Mouse (Mus musculus) G1E (cell line): ENCODE results near the gene Sv2b. TPM values are rescaled to one million over a fixed set of nuclear protein-coding genes. Genes with fewer than 3 reads are reported as not detected.

ENCODE experiments used
- ATAC-seq: 2 replicates; pipeline ENCODE4 v1.8.0; 2016; ENCODE audit warnings: mild to moderate bottlenecking; ENCODE audit not compliant: insufficient number of reproducible peaks, poor library complexity, low FRiP score, severe bottlenecking; ENCODE audit errors: extremely low read depth
- DNase-seq: peaks from one replicate; pipeline ENCODE4 v3.0.0; 2012; ENCODE audit warnings: low spot score
- H3K27me3 ChIP-seq: 2 replicates; pipeline ENCODE4 v1.6.1; 2012; ENCODE audit warnings: mild to moderate bottlenecking, low read length, inconsistent platforms; ENCODE audit not compliant: insufficient read depth
- H3K36me3 ChIP-seq: replicated peaks from 2 replicates; pipeline ENCODE3; 2012; ENCODE audit warnings: mild to moderate bottlenecking, inconsistent platforms
- H3K4me1 ChIP-seq: 2 replicates; pipeline ENCODE4 v1.6.1; 2012; ENCODE audit warnings: low read depth, low read length, inconsistent platforms, mixed read lengths; ENCODE audit not compliant: insufficient read depth
- H3K4me3 ChIP-seq: 2 replicates; pipeline ENCODE4 v1.5.1; 2012; ENCODE audit warnings: low read depth, mild to moderate bottlenecking, inconsistent platforms, low read length, moderate library complexity, mixed read lengths
- H3K9me3 ChIP-seq: replicated peaks from 2 replicates; pipeline ENCODE4 v1.6.1; 2012; ENCODE audit warnings: inconsistent platforms
- CTCF ChIP-seq: IDR thresholded peaks from 2 replicates; pipeline ENCODE4 v1.5.1; 2012; ENCODE audit warnings: low read depth, low read length, inconsistent platforms, mixed read lengths
- GATA1 ChIP-seq: IDR thresholded peaks from 2 replicates; pipeline ENCODE4 v1.6.1; 2012; ENCODE audit warnings: borderline replicate concordance, low read length, inconsistent platforms, mixed read lengths
- GATA2 ChIP-seq: IDR thresholded peaks from 2 replicates; pipeline ENCODE4 v1.6.1; 2012; ENCODE audit warnings: low read depth, low read length, inconsistent platforms, borderline replicate concordance
- POLR2AphosphoS5 ChIP-seq: IDR thresholded peaks from 2 replicates; pipeline ENCODE4 v1.6.1; 2012; ENCODE audit warnings: low read depth, low read length, inconsistent platforms; ENCODE audit not compliant: insufficient replicate concordance
- TAL1 ChIP-seq: conservative IDR thresholded peaks from 2 replicates; pipeline ENCODE4 v1.6.1; 2012; ENCODE audit warnings: low read depth, low read length, inconsistent platforms, mixed read lengths
- polyA plus RNA-seq: library from polyadenylated mRNA; stranded (reverse); fragments of >175 nt; gene quantifications from 2 replicates; pipeline ENCODE4 v1.2.3, GENCODE M21; 2012
- total RNA-seq, 2 experiments: library from RNA; stranded (forward) in 1 of 2; stranded (reverse) in 1 of 2; fragments of 200-1000 nt in 1 of 2; fragments of >200 nt in 1 of 2; fragmentation: Nextera tagmentation in 1 of 2; gene quantifications; 2 replicates each; pipeline ENCODE4 v1.2.3; 2014 to 2017

Gene Sv2b
- total and polyA plus RNA-seq, 3 experiments, result 0.16 TPM; not detected in 2

DNA sequence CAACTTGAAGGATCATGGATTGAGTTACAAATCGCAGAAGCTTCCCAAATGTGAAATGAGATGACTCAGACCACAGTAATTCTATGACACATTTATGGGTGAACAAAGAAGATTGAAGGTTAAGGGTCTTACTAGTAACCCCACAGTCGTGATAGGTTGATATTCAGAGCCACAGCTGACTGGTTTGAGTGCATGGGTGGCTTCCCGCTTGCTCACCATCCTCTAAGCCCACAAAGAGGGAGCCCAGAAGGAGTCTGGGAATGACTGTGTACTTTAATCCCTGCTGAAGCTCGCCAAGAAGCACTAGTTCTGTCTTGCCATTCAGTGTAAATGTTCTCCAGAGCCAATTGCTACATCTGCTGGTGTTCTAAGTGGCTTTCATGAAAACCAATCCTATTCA, 41.8 kb downstream of the Sv2b start:
- H3K27me3 ChIP-seq, result no peaks in the 10 kb centered on the region
- no peak overlapping the region for H3K4me3 ChIP-seq
- TF ChIP-seq GATA2, result no peak
- TF ChIP-seq GATA1, result no peak
- TF ChIP-seq POLR2AphosphoS5, result no peak
- TF ChIP-seq TAL1, result no peak
- TF ChIP-seq CTCF, result no peak
- H3K36me3 ChIP-seq, result no peaks in the 10 kb centered on the region
- no peak for ATAC-seq
- H3K9me3 ChIP-seq, result peaks cover 3% of the 10 kb centered on the region; the same call in 1 of the 2 replicates
- DNase-seq, result no peak
- H3K4me1 ChIP-seq, result no peaks in the 10 kb centered on the region

- H3K9me3 ChIP-seq, result peaks cover 3% of the 10 kb centered on the region; the same call in 1 of the 2 replicates
- DNase-seq (no peak), ATAC-seq (no peak)
- no peaks in the 10 kb centered on the region for H3K36me3 ChIP-seq
- no peak for TF ChIP-seq POLR2AphosphoS5
- TF ChIP-seq CTCF, result no peak
- no peak for TF ChIP-seq TAL1
- TF ChIP-seq GATA2, result no peak
- TF ChIP-seq GATA1, result no peak
- no peak overlapping the region for H3K4me3 ChIP-seq
- H3K4me1 ChIP-seq, result no peaks in the 10 kb centered on the region
- no peaks in the 10 kb centered on the region for H3K27me3 ChIP-seq
Measured at GRCm38 (mm10) chr7:75265241-75265640, 43.8 kb downstream of the Sv2b start.

DNA sequence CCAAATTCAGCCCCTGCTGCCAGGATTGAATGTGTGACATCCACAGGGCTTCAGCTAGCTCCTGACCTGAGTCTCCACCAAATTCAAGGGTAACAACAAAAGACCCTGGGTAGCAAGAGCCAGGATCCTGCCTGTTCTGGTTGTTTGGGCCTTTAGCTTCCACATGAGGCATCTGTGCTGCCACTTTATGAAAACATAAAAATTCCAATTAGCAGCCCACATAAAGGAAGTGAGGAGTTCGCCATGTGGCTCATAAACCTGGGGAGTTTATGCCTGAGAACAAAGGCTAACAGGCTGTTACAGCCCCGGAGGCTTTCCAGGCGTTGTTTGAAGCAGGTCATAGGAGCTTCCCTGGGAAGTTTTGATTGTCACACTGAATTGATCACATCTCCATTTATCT, 49.1 kb downstream of the Sv2b start:
- ATAC-seq (no peak), DNase-seq (no peak)
- no peaks in the 10 kb centered on the region; the same call in 1 of the 2 replicates for H3K9me3 ChIP-seq
- TF ChIP-seq POLR2AphosphoS5, result no peak
- TF ChIP-seq GATA2, result no peak
- no peak for TF ChIP-seq TAL1
- no peak for TF ChIP-seq CTCF
- no peak for TF ChIP-seq GATA1
- H3K4me3 ChIP-seq, result no peak overlapping the region
- H3K27me3 ChIP-seq, result no peaks in the 10 kb centered on the region
- no peaks in the 10 kb centered on the region for H3K4me1 ChIP-seq
- no peaks in the 10 kb centered on the region for H3K36me3 ChIP-seq

- no peak for TF ChIP-seq CTCF
- no peak for TF ChIP-seq GATA1
- TF ChIP-seq POLR2AphosphoS5, result no peak
- TF ChIP-seq TAL1, result no peak
- no peak for TF ChIP-seq GATA2
- no peaks in the 10 kb centered on the region for H3K9me3 ChIP-seq
- no peaks in the 10 kb centered on the region for H3K27me3 ChIP-seq
- no peaks in the 10 kb centered on the region for H3K4me1 ChIP-seq
- no peak overlapping the region for H3K4me3 ChIP-seq
- ATAC-seq, result no peak
- no peak for DNase-seq
- H3K36me3 ChIP-seq, result no peaks in the 10 kb centered on the region
Measured at GRCm38 (mm10) chr7:75253611-75254250, 55.3 kb downstream of the Sv2b start.

- Histone ChIP-seq H3K4me1 (no peaks in the 10 kb centered on the region), H3K9me3 (no peaks in the 10 kb centered on the region), H3K27me3 (no peaks in the 10 kb centered on the region), H3K36me3 (no peaks in the 10 kb centered on the region), H3K4me3 (no peak overlapping the region)
- ATAC-seq (no peak), DNase-seq (no peak)
- TF ChIP-seq TAL1, result no peak
- no peak for TF ChIP-seq POLR2AphosphoS5
- no peak for TF ChIP-seq GATA1
- TF ChIP-seq GATA2, result no peak
- no peak for TF ChIP-seq CTCF
Measured at GRCm38 (mm10) chr7:75240754-75241507, 68.1 kb downstream of the Sv2b start.

- DNase-seq (no peak), ATAC-seq (no peak)
- H3K4me3 ChIP-seq, result no peak overlapping the region
- H3K36me3 ChIP-seq, result no peaks in the 10 kb centered on the region
- no peaks in the 10 kb centered on the region for H3K9me3 ChIP-seq
- TF ChIP-seq GATA1, result no peak
- TF ChIP-seq POLR2AphosphoS5, result no peak
- TF ChIP-seq TAL1, result no peak
- no peaks in the 10 kb centered on the region for H3K4me1 ChIP-seq
- no peaks in the 10 kb centered on the region for H3K27me3 ChIP-seq
Measured at GRCm38 (mm10) chr7:75236386-75236785, 72.7 kb downstream of the Sv2b start.
